Mouse (Mus musculus): Measurements from ENCODE around the gene Olfr492. TPM values are rescaled to one million over a fixed set of nuclear protein-coding genes. Genes with fewer than 3 reads are reported as not detected.

Gene Olfr492
- polyA plus RNA-seq (2014; fragmentation: Illumina TruSeq; extraction: RNeasy Lipid Tissue Mini Kit (QIAGEN cat#74804); ENCODE audit: low read depth, low replicate concordance), result not detected

GRCm38 (mm10) chr7:108323574-108323973 lies at the start of gene Olfr492:
Gene Olfr492, minus strand, starts transcription at chr7:108323674.

GRCm38 (mm10) chr7:108365035-108365434 lies 41.6 kb upstream of the Olfr492 start, which contains the start of gene Olfr494:
Gene Olfr494, plus strand, starts transcription at chr7:108365335.

GRCm38 (mm10) chr7:108346879-108347278 lies 23.4 kb upstream of the Olfr492 start, which contains the start of gene Olfr493:
Gene Olfr493, minus strand, starts transcription at chr7:108346979.

GRCm38 (mm10) chr7:108313151-108313550 lies 10.3 kb downstream of the Olfr492 start, which contains the start of gene Olfr491:
Gene Olfr491, plus strand, starts transcription at chr7:108313451.

GRCm38 (mm10) chr7:108288834-108289233 lies 34.6 kb downstream of the Olfr492 start, which contains the start of gene Olfr490:
Gene Olfr490, minus strand, starts transcription at chr7:108288934.

Other genes with a start within 250 kb of the Olfr492 start
- not detected for gene Olfr481, start 243.8 kb downstream of the Olfr492 start, polyA plus RNA-seq (2014; fragmentation: Illumina TruSeq; extraction: RNeasy Lipid Tissue Mini Kit (QIAGEN cat#74804); ENCODE audit: low read depth, low replicate concordance)
- gene Olfr482, start 226.1 kb downstream of the Olfr492 start, polyA plus RNA-seq (2014; fragmentation: Illumina TruSeq; extraction: RNeasy Lipid Tissue Mini Kit (QIAGEN cat#74804); ENCODE audit: low read depth, low replicate concordance), result not detected
- gene Olfr483, start 222.8 kb downstream of the Olfr492 start, polyA plus RNA-seq (2014; fragmentation: Illumina TruSeq; extraction: RNeasy Lipid Tissue Mini Kit (QIAGEN cat#74804); ENCODE audit: low read depth, low replicate concordance), result not detected
- not detected for gene Olfr484, start 196.2 kb downstream of the Olfr492 start, polyA plus RNA-seq (2014; fragmentation: Illumina TruSeq; extraction: RNeasy Lipid Tissue Mini Kit (QIAGEN cat#74804); ENCODE audit: low read depth, low replicate concordance)
- gene Olfr485, start 163.8 kb downstream of the Olfr492 start, polyA plus RNA-seq (2014; fragmentation: Illumina TruSeq; extraction: RNeasy Lipid Tissue Mini Kit (QIAGEN cat#74804); ENCODE audit: low read depth, low replicate concordance), result not detected
- gene Olfr486, start 150.9 kb downstream of the Olfr492 start, polyA plus RNA-seq (2014; fragmentation: Illumina TruSeq; extraction: RNeasy Lipid Tissue Mini Kit (QIAGEN cat#74804); ENCODE audit: low read depth, low replicate concordance), result not detected
- not detected for gene Olfr487, start 109.0 kb downstream of the Olfr492 start, polyA plus RNA-seq (2014; fragmentation: Illumina TruSeq; extraction: RNeasy Lipid Tissue Mini Kit (QIAGEN cat#74804); ENCODE audit: low read depth, low replicate concordance)
- not detected for gene Olfr488, start 65.3 kb downstream of the Olfr492 start, polyA plus RNA-seq (2014; fragmentation: Illumina TruSeq; extraction: RNeasy Lipid Tissue Mini Kit (QIAGEN cat#74804); ENCODE audit: low read depth, low replicate concordance)
- not detected for gene Olfr490, start 34.7 kb downstream of the Olfr492 start, polyA plus RNA-seq (2014; fragmentation: Illumina TruSeq; extraction: RNeasy Lipid Tissue Mini Kit (QIAGEN cat#74804); ENCODE audit: low read depth, low replicate concordance)
- gene Olfr491, start 10.2 kb downstream of the Olfr492 start, polyA plus RNA-seq (2014; fragmentation: Illumina TruSeq; extraction: RNeasy Lipid Tissue Mini Kit (QIAGEN cat#74804); ENCODE audit: low read depth, low replicate concordance), result not detected
- gene Olfr493, start 23.3 kb upstream of the Olfr492 start, polyA plus RNA-seq (2014; fragmentation: Illumina TruSeq; extraction: RNeasy Lipid Tissue Mini Kit (QIAGEN cat#74804); ENCODE audit: low read depth, low replicate concordance), result not detected
- gene Olfr494, start 41.7 kb upstream of the Olfr492 start, polyA plus RNA-seq (2014; fragmentation: Illumina TruSeq; extraction: RNeasy Lipid Tissue Mini Kit (QIAGEN cat#74804); ENCODE audit: low read depth, low replicate concordance), result not detected
- gene Olfr495, start 69.5 kb upstream of the Olfr492 start, polyA plus RNA-seq (2014; fragmentation: Illumina TruSeq; extraction: RNeasy Lipid Tissue Mini Kit (QIAGEN cat#74804); ENCODE audit: low read depth, low replicate concordance), result not detected
- not detected for gene Olfr497, start 96.7 kb upstream of the Olfr492 start, polyA plus RNA-seq (2014; fragmentation: Illumina TruSeq; extraction: RNeasy Lipid Tissue Mini Kit (QIAGEN cat#74804); ENCODE audit: low read depth, low replicate concordance)
- gene Olfr498, start 141.7 kb upstream of the Olfr492 start, polyA plus RNA-seq (2014; fragmentation: Illumina TruSeq; extraction: RNeasy Lipid Tissue Mini Kit (QIAGEN cat#74804); ENCODE audit: low read depth, low replicate concordance), result not detected
- gene Olfr502, start 201.4 kb upstream of the Olfr492 start, polyA plus RNA-seq (2014; fragmentation: Illumina TruSeq; extraction: RNeasy Lipid Tissue Mini Kit (QIAGEN cat#74804); ENCODE audit: low read depth, low replicate concordance), result not detected
- gene Olfr503, start 220.9 kb upstream of the Olfr492 start, polyA plus RNA-seq (2014; fragmentation: Illumina TruSeq; extraction: RNeasy Lipid Tissue Mini Kit (QIAGEN cat#74804); ENCODE audit: low read depth, low replicate concordance), result not detected
- not detected for gene Olfr504, start 242.1 kb upstream of the Olfr492 start, polyA plus RNA-seq (2014; fragmentation: Illumina TruSeq; extraction: RNeasy Lipid Tissue Mini Kit (QIAGEN cat#74804); ENCODE audit: low read depth, low replicate concordance)